Mouse (Mus musculus) testis, adult 2 months (tissue): ENCODE data around the gene Tmem256.

ENCODE experiments used
- CTCF ChIP-seq: fragments of 200-500 bp; IDR thresholded peaks from 2 replicates; pipeline ENCODE4 v1.5.1; 2012; ENCODE audit warnings: low read depth, mild to moderate bottlenecking, inconsistent platforms, low read length, moderate library complexity; ENCODE audit not compliant: control insufficient read depth, insufficient read depth, insufficient replicate concordance
- POLR2A ChIP-seq: fragments of 200-500 bp; IDR thresholded peaks from 2 replicates; pipeline ENCODE4 v1.6.1; 2012; ENCODE audit warnings: low read depth, mild to moderate bottlenecking, inconsistent platforms, low read length, moderate library complexity; ENCODE audit not compliant: control insufficient read depth

DNA sequence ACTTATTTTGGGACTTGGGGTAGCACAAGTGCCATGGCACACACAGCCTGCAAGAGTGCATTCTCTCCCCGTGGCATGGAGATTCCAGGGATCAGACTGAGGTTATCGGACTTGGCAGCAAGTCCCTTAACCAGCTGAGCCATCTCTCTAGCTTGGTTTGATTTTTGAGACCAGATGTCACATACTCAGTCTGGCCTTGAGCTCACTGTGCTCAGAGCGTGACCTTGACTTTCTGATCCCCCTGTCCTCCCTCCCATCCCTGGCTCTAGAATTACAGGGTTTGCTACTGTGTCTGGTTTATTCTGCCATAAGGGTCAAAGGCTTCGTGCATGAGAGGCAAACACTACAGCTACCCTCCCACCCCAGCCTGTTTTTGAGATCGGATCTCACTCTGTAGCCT lies 48.9 kb upstream of the Tmem256 start:
- TF ChIP-seq CTCF, result no peak
- TF ChIP-seq POLR2A, result no peak
